Mouse (Mus musculus) forebrain, postnatal 0 days (tissue): ENCODE data around the gene Hist2h2be. TPM values are rescaled to one million over a fixed set of nuclear protein-coding genes. Genes with fewer than 3 reads are reported as not detected.
"Not testable (repeated sequence)": the region's sequence is repeated elsewhere in the genome, so short reads cannot be mapped to it uniquely, and the experiment has no call there.

ENCODE experiments used
- ATAC-seq: fragments of 200-750 bp; cut with Nextera tagmentation; 2 replicates; pipeline ENCODE4 v1.8.0; 2017; ENCODE audit warnings: mild to moderate bottlenecking, moderate library complexity
- DNase-seq: peaks from one replicate; pipeline ENCODE4 v3.0.0-alpha.2; 2015
- H3K27ac ChIP-seq: fragments of 300-500 bp; sonication (generic); 2 replicates; pipeline ENCODE4 v1.5.1; 2014; ENCODE audit warnings: low read depth, mild to moderate bottlenecking, antibody characterized with exemption, low read length, moderate library complexity, mixed read lengths
- H3K27me3 ChIP-seq: fragments of 300-500 bp; sonication (generic); 2 replicates; pipeline ENCODE4 v1.6.1; 2014; ENCODE audit warnings: mild to moderate bottlenecking, low read length, mixed read lengths; ENCODE audit not compliant: insufficient read depth
- H3K36me3 ChIP-seq: fragments of 300-500 bp; sonication (generic); 2 replicates; pipeline ENCODE4 v1.6.1; 2014; ENCODE audit warnings: mild to moderate bottlenecking, moderate library complexity; ENCODE audit not compliant: insufficient read depth
- H3K4me1 ChIP-seq: fragments of 300-500 bp; sonication (generic); 2 replicates; pipeline ENCODE4 v1.6.1; 2014; ENCODE audit warnings: antibody characterized with exemption; ENCODE audit not compliant: insufficient read depth
- H3K4me2 ChIP-seq: fragments of 300-500 bp; sonication (generic); 2 replicates; pipeline ENCODE4 v1.6.1; 2014; ENCODE audit warnings: low read depth, mild to moderate bottlenecking, moderate library complexity
- H3K4me3 ChIP-seq: fragments of 300-500 bp; sonication (generic); 2 replicates; pipeline ENCODE4 v1.5.1; 2014; ENCODE audit warnings: low read depth, low read length, mixed read lengths
- H3K9ac ChIP-seq: fragments of 300-500 bp; sonication (generic); 2 replicates; pipeline ENCODE4 v1.6.1; 2014; ENCODE audit warnings: mild to moderate bottlenecking
- H3K9me3 ChIP-seq: fragments of 300-500 bp; sonication (generic); 2 replicates; pipeline ENCODE4 v1.6.1; 2016; ENCODE audit warnings: low read length
- CTCF ChIP-seq: sonication (generic); IDR thresholded peaks from 2 replicates; pipeline ENCODE4 v1.5.1; 2016; ENCODE audit warnings: antibody characterized with exemption, control low read depth, low read depth
- WGBS: fragments of 180-500 bp; shearing (Covaris S2); extraction: QIAGEN DNeasy Blood & Tissue Kit; methylation state at CpG from one replicate; pipeline ENCODE4 v1.1.7; 2014; 5-methylcytosine and 5-hydroxymethylcytosine counted together
- microRNA-seq, 2 experiments: library from miRNA; unstranded; fragments of <30 nt; microRNA quantifications; one replicate each; pipeline ENCODE4; 2016
- polyA plus RNA-seq: library from polyadenylated mRNA; unstranded; fragments of >200 nt; fragmentation: Nextera tagmentation; extraction: Ambion mirVana; gene quantifications from 2 replicates; pipeline ENCODE4 v1.2.1, GENCODE M21; 2015
- total RNA-seq: library from RNA; depleted of rRNA; stranded (reverse); fragments of >200 nt; gene quantifications from 2 replicates; pipeline ENCODE4 v1.2.3, GENCODE M21; 2014; rRNA removed

The Hist2h2be gene
- total and polyA plus RNA-seq, 2 experiments from 2014 or later: 3.6 to 12.2 TPM

- no peak overlapping the region for H3K9ac ChIP-seq
- WGBS: 93% methylated on average over 8 of the region's 8 CpGs
- no peak overlapping the region for H3K4me2 ChIP-seq
- DNase-seq (no peak), ATAC-seq (no peak)
- H3K27me3 ChIP-seq: no peaks in the 10 kb centered on the region
- TF ChIP-seq CTCF: no peak
- no peaks in the 10 kb centered on the region for H3K36me3 ChIP-seq
- no peak overlapping the region for H3K4me3 ChIP-seq
- no peak overlapping the region for H3K27ac ChIP-seq
- peaks cover 17% of the 10 kb centered on the region for H3K4me1 ChIP-seq
- no peaks in the 10 kb centered on the region for H3K9me3 ChIP-seq
Measured at GRCm38 (mm10) chr3:96266132-96266710, 45.3 kb downstream of the Hist2h2be start.

- peaks cover 4% of the 10 kb centered on the region; the same call in 1 of the 2 replicates for H3K4me1 ChIP-seq
- H3K9me3 ChIP-seq: no peaks in the 10 kb centered on the region
- no peak overlapping the region for H3K27ac ChIP-seq
- WGBS: 72% methylated on average over 4 of the region's 4 CpGs
- TF ChIP-seq CTCF: no peak
- H3K4me3 ChIP-seq: no peak overlapping the region
- ATAC-seq (no peak), DNase-seq (no peak)
- no peaks in the 10 kb centered on the region for H3K27me3 ChIP-seq
- H3K4me2 ChIP-seq: no peak overlapping the region
- H3K36me3 ChIP-seq: no peaks in the 10 kb centered on the region
- H3K9ac ChIP-seq: no peak overlapping the region
Measured at GRCm38 (mm10) chr3:96267541-96267940, 46.6 kb downstream of the Hist2h2be start.

- H3K4me1 ChIP-seq: peaks cover 4% of the 10 kb centered on the region; the same call in 1 of the 2 replicates
- peak within 1 kb of the TSS; percentile 95 for H3K27ac ChIP-seq
- DNase-seq (peak; percentile 88), ATAC-seq (peak; percentile 69)
- no peaks in the 10 kb centered on the region for H3K9me3 ChIP-seq
- H3K27me3 ChIP-seq: no peaks in the 10 kb centered on the region
- WGBS: 12% methylated on average over 28 of the region's 30 CpGs
- no peaks in the 10 kb centered on the region for H3K36me3 ChIP-seq
- peak within 1 kb of the TSS; percentile 55 for H3K4me3 ChIP-seq
- peak within 1 kb of the TSS; percentile 85 for H3K4me2 ChIP-seq
- H3K9ac ChIP-seq: peak within 1 kb of the TSS; percentile 57
- TF ChIP-seq CTCF: no peak
Measured at GRCm38 (mm10) chr3:96268051-96268775, 47.3 kb downstream of the Hist2h2be start, which contains the start of gene Hist2h3b. Hist2h3b (plus strand) TSS chr3:96268654.

- 0% methylated on average over 10 of the region's 44 CpGs for WGBS
- H3K9ac ChIP-seq: peak overlapping the region; percentile 57
- DNase-seq, H3K27me3 ChIP-seq, H3K4me1 ChIP-seq, H3K9me3 ChIP-seq, H3K36me3 ChIP-seq: not testable (repeated sequence)
- peak overlapping the region; percentile 85 for H3K4me2 ChIP-seq
- peak; percentile 19 for ATAC-seq
- H3K4me3 ChIP-seq: peak overlapping the region; percentile 55
- peak overlapping the region; percentile 95 for H3K27ac ChIP-seq
Measured at GRCm38 (mm10) chr3:96268776-96269378, 48.0 kb downstream of the Hist2h2be start.

GRCm38 (mm10) chr3:96269511-96270474 is 48.9 kb downstream of the Hist2h2be start, which contains the start of gene Hist2h2bb:
Hist2h2bb (plus strand) TSS chr3:96269752.
- peak within 1 kb of the TSS; percentile 95 for H3K27ac ChIP-seq
- H3K36me3 ChIP-seq: no peaks in the 10 kb centered on the region
- peak within 1 kb of the TSS; percentile 55 for H3K4me3 ChIP-seq
- DNase-seq (peak; percentile 97), ATAC-seq (peak; percentile 97)
- H3K27me3 ChIP-seq: no peaks in the 10 kb centered on the region
- TF ChIP-seq CTCF: no peak
- 0 out of 2 replicates have a peak, but pooled peaks cover 4% of the 10 kb centered on the region for H3K4me1 ChIP-seq
- H3K9me3 ChIP-seq: no peaks in the 10 kb centered on the region
- peak within 1 kb of the TSS; percentile 85 for H3K4me2 ChIP-seq
- peak within 1 kb of the TSS; percentile 72 for H3K9ac ChIP-seq
- under 1% methylated on average over 45 of the region's 45 CpGs for whole genome bisulfite sequencing

Small RNA genes within 50 kb of the gene (microRNA-seq; reads per million reads assigned to microRNA genes)
- gene Gm44492: 0 reads per million in 2 experiments
- gene Gm47311: 0 reads per million in 2 experiments
- 0 reads per million in 2 experiments for gene Gm47313

Other genes starting within 250 kb of the Hist2h2be start
- gene Plekho1, start 225.1 kb upstream of the Hist2h2be start, total RNA-seq: 93.5 and 135 TPM in 2 replicates
- 51.8 and 60.1 TPM in 2 replicates for gene Plekho1, start 225.1 kb upstream of the Hist2h2be start, polyA plus RNA-seq
- 59.5 and 60.5 TPM in 2 replicates for gene Vps45, start 162.7 kb upstream of the Hist2h2be start, total RNA-seq
- 65.1 and 68.3 TPM in 2 replicates for gene Vps45, start 162.7 kb upstream of the Hist2h2be start, polyA plus RNA-seq
- gene Otud7b, start 116.6 kb upstream of the Hist2h2be start, total RNA-seq: 6.2 and 13.5 TPM in 2 replicates
- 5.7 and 8.8 TPM in 2 replicates for gene Otud7b, start 116.6 kb upstream of the Hist2h2be start, polyA plus RNA-seq
- gene Mtmr11, start 59.1 kb upstream of the Hist2h2be start, total RNA-seq: 9.5 and 14.6 TPM in 2 replicates
- gene Mtmr11, start 59.1 kb upstream of the Hist2h2be start, polyA plus RNA-seq: 7.8 and 8.4 TPM in 2 replicates
- gene Sf3b4, start 48.8 kb upstream of the Hist2h2be start, total RNA-seq: 41.9 and 66.5 TPM in 2 replicates
- gene Sf3b4, start 48.8 kb upstream of the Hist2h2be start, polyA plus RNA-seq: 169 and 172 TPM in 2 replicates
- 82.6 and 112 TPM in 2 replicates for gene Sv2a, start 40.0 kb upstream of the Hist2h2be start, total RNA-seq
- 106 and 124 TPM in 2 replicates for gene Sv2a, start 40.0 kb upstream of the Hist2h2be start, polyA plus RNA-seq
- gene Bola1, start 1.4 kb upstream of the Hist2h2be start, total RNA-seq: 31.4 and 40.2 TPM in 2 replicates
- 67.7 and 75.8 TPM in 2 replicates for gene Bola1, start 1.4 kb upstream of the Hist2h2be start, polyA plus RNA-seq
- 166 and 395 TPM in 2 replicates for gene Hist2h2ab, start 1.3 kb upstream of the Hist2h2be start, total RNA-seq
- 1.2 TPM in 1 of 2 replicates, not detected in the other for gene Hist2h2ab, start 1.3 kb upstream of the Hist2h2be start, polyA plus RNA-seq
- gene Hist2h2ac, start 239 bp upstream of the Hist2h2be start, total RNA-seq: 471 and 484 TPM in 2 replicates
- 1.9 and 2.2 TPM in 2 replicates for gene Hist2h2ac, start 239 bp upstream of the Hist2h2be start, polyA plus RNA-seq
- gene Hist2h3c2, start 18.0 kb downstream of the Hist2h2be start, total RNA-seq: 52.3 and 90.8 TPM in 2 replicates
- gene Hist2h3c2, start 18.0 kb downstream of the Hist2h2be start, polyA plus RNA-seq: 0.84 and 1.3 TPM in 2 replicates
- 858 and 1,027 TPM in 2 replicates for gene Hist2h2aa2, start 19.2 kb downstream of the Hist2h2be start, total RNA-seq
- gene Hist2h2aa2, start 19.2 kb downstream of the Hist2h2be start, polyA plus RNA-seq: 32.7 and 59.8 TPM in 2 replicates
- gene Hist2h2aa1, start 24.4 kb downstream of the Hist2h2be start, total RNA-seq: 906 and 1,412 TPM in 2 replicates
- gene Hist2h2aa1, start 24.4 kb downstream of the Hist2h2be start, polyA plus RNA-seq: 14.2 and 23.3 TPM in 2 replicates
- not detected in 2 replicates for gene Hist2h3c1, start 25.6 kb downstream of the Hist2h2be start, total RNA-seq
- not detected in 2 replicates for gene Hist2h3c1, start 25.6 kb downstream of the Hist2h2be start, polyA plus RNA-seq
- 52.8 and 60.5 TPM in 2 replicates for gene Hist2h4, start 42.2 kb downstream of the Hist2h2be start, total RNA-seq
- gene Hist2h4, start 42.2 kb downstream of the Hist2h2be start, polyA plus RNA-seq: 3.5 and 5.1 TPM in 2 replicates
- 400 and 545 TPM in 2 replicates for gene Hist2h3b, start 47.5 kb downstream of the Hist2h2be start, total RNA-seq
- 9.4 and 9.7 TPM in 2 replicates for gene Hist2h3b, start 47.5 kb downstream of the Hist2h2be start, polyA plus RNA-seq
- gene Hist2h2bb, start 48.6 kb downstream of the Hist2h2be start, total RNA-seq: 181 and 278 TPM in 2 replicates
- gene Hist2h2bb, start 48.6 kb downstream of the Hist2h2be start, polyA plus RNA-seq: 0.62 and 1.4 TPM in 2 replicates
- 1.7 and 5.7 TPM in 2 replicates for gene Fcgr1, start 72.8 kb downstream of the Hist2h2be start, total RNA-seq
- gene Fcgr1, start 72.8 kb downstream of the Hist2h2be start, polyA plus RNA-seq: 1.5 and 2.4 TPM in 2 replicates
- gene BC107364, start 231.2 kb downstream of the Hist2h2be start, total RNA-seq: not detected in 2 replicates
- not detected in 2 replicates for gene BC107364, start 231.2 kb downstream of the Hist2h2be start, polyA plus RNA-seq